Mouse (Mus musculus) C2C12 (cell line): Measurements from ENCODE around the gene Tcf12. TPM values are rescaled to one million over a fixed set of nuclear protein-coding genes. Genes with fewer than 3 reads are reported as not detected.

ENCODE experiments used
- H3K27me3 ChIP-seq: one replicate; pipeline ENCODE4 v1.6.1; 2011; ENCODE audit not compliant: control insufficient read depth, insufficient read depth, insufficient read length
- H3K36me3 ChIP-seq: one replicate; pipeline ENCODE4 v1.6.1; 2011; ENCODE audit not compliant: control insufficient read depth, insufficient read depth
- H3K4me3 ChIP-seq: one replicate; pipeline ENCODE4 v1.5.1; 2011; ENCODE audit warnings: mild to moderate bottlenecking, control low read depth; ENCODE audit not compliant: poor library complexity, insufficient read depth, severe bottlenecking
- H3K79me2 ChIP-seq: one replicate; pipeline ENCODE4 v1.6.1; 2011; ENCODE audit not compliant: control insufficient read depth, insufficient read depth
- H3K79me3 ChIP-seq: one replicate; pipeline ENCODE4 v1.6.1; 2011; ENCODE audit warnings: low read depth, control low read depth
- H3ac ChIP-seq: one replicate; pipeline ENCODE3; 2011; ENCODE audit warnings: low read depth; ENCODE audit not compliant: control insufficient read depth, insufficient read length
- CEBPB ChIP-seq: IDR thresholded peaks from one replicate; pipeline ENCODE4 v1.6.1; 2011; ENCODE audit warnings: low read depth, mild to moderate bottlenecking, control low read depth, moderate library complexity
- CTCF ChIP-seq: IDR thresholded peaks from one replicate; pipeline ENCODE4 v1.5.1; 2011; ENCODE audit not compliant: control insufficient read depth, insufficient read depth, insufficient read length
- FOSL1 ChIP-seq: IDR thresholded peaks from one replicate; pipeline ENCODE4 v1.8.0; 2011; ENCODE audit warnings: mild to moderate bottlenecking, low read length; ENCODE audit not compliant: poor library complexity, insufficient read depth, severe bottlenecking
- MAX ChIP-seq: IDR thresholded peaks from one replicate; pipeline ENCODE4 v1.6.1; 2011; ENCODE audit warnings: mild to moderate bottlenecking, control low read depth
- MYOD1 ChIP-seq: IDR thresholded peaks from one replicate; pipeline ENCODE4 v1.6.1; 2011; ENCODE audit warnings: low read depth; ENCODE audit not compliant: control insufficient read depth, insufficient read length
- MYOG ChIP-seq: IDR thresholded peaks from one replicate; pipeline ENCODE4 v1.6.1; 2011; ENCODE audit not compliant: control insufficient read depth, insufficient read length; ENCODE audit errors: extremely low read depth
- USF1 ChIP-seq: IDR thresholded peaks from one replicate; pipeline ENCODE4 v1.6.1; 2011; ENCODE audit warnings: low read depth, mild to moderate bottlenecking, control low read depth, moderate library complexity
- polyA plus RNA-seq: library from polyadenylated mRNA; unstranded; fragments of >200 nt; fragmentation: generic; extraction: Trizol; gene quantifications from one replicate; pipeline ENCODE4 v1.2.1, GENCODE M21; 2012; ENCODE audit warnings: missing spikeins

The Tcf12 gene
- polyA plus RNA-seq, 1 experiment: 26.2 TPM

GRCm38 (mm10) chr9:71990376-71990775, 121.3 kb downstream of the Tcf12 start:
- Histone ChIP-seq H3K36me3 (no peaks in the 10 kb centered on the region), H3K79me3 (peaks cover 24% of the 10 kb centered on the region), H3K79me2 (peaks cover 86% of the 10 kb centered on the region), H3ac (no peak overlapping the region), H3K4me3 (no peak overlapping the region), H3K27me3 (no peaks in the 10 kb centered on the region)
- no peak for TF ChIP-seq MYOD1
- no peak for TF ChIP-seq MYOG
- TF ChIP-seq USF1: no peak
- no peak for TF ChIP-seq FOSL1
- TF ChIP-seq MAX: no peak
- TF ChIP-seq CTCF: no peak

- TF ChIP-seq CEBPB: no peak
- TF ChIP-seq CTCF: no peak
- TF ChIP-seq MAX: no peak
- no peak for TF ChIP-seq USF1
- no peak for TF ChIP-seq FOSL1
- TF ChIP-seq MYOG: no peak
- no peak for TF ChIP-seq MYOD1
- H3K4me3 ChIP-seq: no peak overlapping the region
- H3K79me3 ChIP-seq: peaks cover 24% of the 10 kb centered on the region
- H3K27me3 ChIP-seq: no peaks in the 10 kb centered on the region
- H3K79me2 ChIP-seq: peaks cover 92% of the 10 kb centered on the region
- H3K36me3 ChIP-seq: no peaks in the 10 kb centered on the region
- no peak overlapping the region for H3ac ChIP-seq
Observed at GRCm38 (mm10) chr9:71989663-71990062, 122.0 kb downstream of the Tcf12 start.

- H3K79me3 ChIP-seq: peaks cover 22% of the 10 kb centered on the region
- H3K27me3 ChIP-seq: no peaks in the 10 kb centered on the region
- H3K36me3 ChIP-seq: no peaks in the 10 kb centered on the region
- peaks cover 86% of the 10 kb centered on the region for H3K79me2 ChIP-seq
- no peak overlapping the region for H3ac ChIP-seq
- H3K4me3 ChIP-seq: no peak overlapping the region
- no peak for TF ChIP-seq MAX
- no peak for TF ChIP-seq MYOG
- no peak for TF ChIP-seq FOSL1
- TF ChIP-seq USF1: no peak
- TF ChIP-seq MYOD1: no peak
- TF ChIP-seq CEBPB: no peak
- no peak for TF ChIP-seq CTCF
Observed at GRCm38 (mm10) chr9:71986716-71987115, 125.0 kb downstream of the Tcf12 start.

DNA sequence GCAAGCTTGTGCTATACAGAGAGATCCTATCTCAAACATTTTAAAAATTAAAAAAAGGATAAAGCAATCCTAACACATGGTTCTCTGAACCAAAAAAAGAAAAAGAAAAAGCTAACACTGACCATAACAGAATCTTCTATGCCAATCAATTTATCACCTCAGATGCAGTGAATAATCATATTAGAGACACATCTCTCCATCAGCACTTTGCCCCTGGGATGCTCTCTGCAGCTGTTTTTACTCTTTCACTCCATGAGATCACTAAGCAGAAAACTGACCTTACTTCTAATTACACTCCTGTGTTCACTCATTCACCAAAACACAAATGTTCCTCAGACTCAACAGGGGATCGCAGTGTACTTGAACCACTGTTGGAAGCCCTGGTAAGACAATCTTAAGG, 128.8 kb downstream of the Tcf12 start:
- TF ChIP-seq CTCF: no peak
- TF ChIP-seq MYOG: no peak
- TF ChIP-seq FOSL1: no peak
- TF ChIP-seq MAX: no peak
- TF ChIP-seq USF1: no peak
- no peak for TF ChIP-seq MYOD1
- TF ChIP-seq CEBPB: no peak
- Histone ChIP-seq H3K79me3 (peaks cover 23% of the 10 kb centered on the region), H3K36me3 (no peaks in the 10 kb centered on the region), H3K27me3 (no peaks in the 10 kb centered on the region), H3K79me2 (peaks cover 71% of the 10 kb centered on the region), H3K4me3 (no peak overlapping the region), H3ac (no peak overlapping the region)

DNA sequence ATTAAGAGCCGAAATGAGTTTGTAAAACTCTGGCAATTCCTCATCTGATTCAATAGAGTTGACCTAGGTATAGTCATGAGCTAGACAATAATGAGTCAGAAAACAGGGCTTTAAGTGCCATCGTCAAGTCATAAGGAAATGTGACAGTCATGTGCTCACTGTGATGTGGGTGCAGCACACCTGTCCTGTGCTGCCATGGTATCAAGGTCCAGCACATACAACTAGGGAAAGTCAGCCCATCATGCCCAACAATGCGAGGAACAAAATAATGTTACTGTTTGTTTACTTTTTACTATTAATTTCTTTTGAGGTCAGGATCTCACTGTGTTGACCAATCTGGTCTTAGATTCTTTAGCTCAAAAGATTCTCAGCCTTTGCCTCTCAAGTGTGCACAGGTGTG, 130.6 kb downstream of the Tcf12 start:
- no peak overlapping the region for H3ac ChIP-seq
- no peaks in the 10 kb centered on the region for H3K27me3 ChIP-seq
- H3K79me3 ChIP-seq: peaks cover 26% of the 10 kb centered on the region
- H3K4me3 ChIP-seq: no peak overlapping the region
- TF ChIP-seq USF1: no peak
- no peak for TF ChIP-seq MAX
- no peak for TF ChIP-seq CEBPB
- no peak for TF ChIP-seq CTCF
- no peak for TF ChIP-seq FOSL1
- TF ChIP-seq MYOD1: no peak
- no peak for TF ChIP-seq MYOG
- H3K36me3 ChIP-seq: no peaks in the 10 kb centered on the region
- H3K79me2 ChIP-seq: peaks cover 69% of the 10 kb centered on the region

- H3K4me3 ChIP-seq: no peak overlapping the region
- TF ChIP-seq MYOG: no peak
- TF ChIP-seq CTCF: no peak
- no peak for TF ChIP-seq USF1
- TF ChIP-seq MAX: no peak
- no peak for TF ChIP-seq CEBPB
- TF ChIP-seq FOSL1: no peak
- no peak for TF ChIP-seq MYOD1
- H3ac ChIP-seq: no peak overlapping the region
Observed at GRCm38 (mm10) chr9:71980579-71980978, 131.1 kb downstream of the Tcf12 start.

More at GRCm38 (mm10) chr9:71980579-71980978, 131.1 kb downstream of the Tcf12 start:
- peaks cover 23% of the 10 kb centered on the region for H3K79me3 ChIP-seq
- no peaks in the 10 kb centered on the region for H3K27me3 ChIP-seq
- H3K79me2 ChIP-seq: peaks cover 69% of the 10 kb centered on the region
- no peaks in the 10 kb centered on the region for H3K36me3 ChIP-seq
